Mouse (Mus musculus): Measurements from ENCODE around the gene Tpgs1. TPM values are rescaled to one million over a fixed set of nuclear protein-coding genes. Genes with fewer than 3 reads are reported as not detected.

Gene Tpgs1
- total and polyA plus RNA-seq, 3 experiments, result 23.5 to 48.0 TPM; not detected in 1

DNA sequence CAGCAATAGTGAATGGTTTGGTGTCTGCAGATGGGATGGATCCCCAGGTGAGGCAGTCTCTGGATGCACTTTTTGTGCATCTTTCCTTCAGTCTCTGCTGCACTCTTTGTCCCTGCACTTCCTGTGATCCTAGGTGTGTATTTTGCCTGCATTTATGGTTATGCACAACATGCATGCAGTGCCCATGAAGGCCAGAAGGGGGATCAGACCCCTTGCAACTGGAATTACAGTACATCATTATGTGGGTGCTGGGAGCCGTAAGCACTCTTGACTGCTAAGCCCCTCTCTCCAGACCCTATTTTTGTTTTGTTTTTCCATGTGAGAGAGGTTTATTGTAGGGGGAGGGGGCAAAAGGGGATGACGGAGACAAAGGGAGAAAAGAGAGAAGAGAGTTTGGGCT lies 8.9 kb upstream of the Tpgs1 start:
- DNase-seq (ENCODE audit: low read depth, low spot score), result peak; percentile 57
- TF ChIP-seq RAD21 (IDR thresholded peaks at IDR 0.05; ENCODE audit: low read depth, low read length), result peak; percentile 2
- TF ChIP-seq CTCF (IDR thresholded peaks at IDR 0.05 in 2 of 3, conservative IDR thresholded peaks at IDR 0.05 in 1 of 3; ENCODE audit: control insufficient read depth in 1 of 3, insufficient read depth in 1 of 3, low read depth in 2 of 3, low read length in 3 of 3, poor library complexity in 1 of 3, severe bottlenecking in 1 of 3), result peak; percentile 40 to 62 (median 60)
- TF ChIP-seq POLR2AphosphoS2 (IDR thresholded peaks at IDR 0.05; ENCODE audit: low read length), result no peak
- TF ChIP-seq SMC3 (IDR thresholded peaks at IDR 0.05; ENCODE audit: low read depth, low read length), result peak; percentile 26
- no peaks in the 10 kb centered on the region for H3K27me3 ChIP-seq (ENCODE audit: control insufficient read depth in 1 of 2, insufficient read depth in 2 of 2, low read length in 2 of 2)

DNA sequence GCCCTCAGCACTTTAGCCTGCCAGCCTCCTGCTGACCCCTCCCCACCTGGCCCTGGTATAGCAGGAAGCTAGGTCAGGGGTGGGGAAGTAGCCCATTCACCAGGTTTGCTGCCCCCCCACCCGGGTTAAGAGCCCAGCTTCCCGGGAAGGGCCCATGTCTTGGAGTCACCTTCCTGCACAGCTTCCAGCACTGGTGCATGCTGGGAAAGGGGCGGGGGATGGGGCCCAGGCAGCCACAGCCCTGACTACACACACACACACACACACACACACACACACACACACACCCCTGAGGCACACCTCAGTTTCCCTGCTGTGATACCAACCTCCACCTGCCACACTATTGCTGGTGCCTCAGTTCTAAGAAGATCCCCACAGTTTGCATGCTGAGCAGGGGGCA lies 7.3 kb upstream of the Tpgs1 start:
- TF ChIP-seq UBTF (IDR thresholded peaks at IDR 0.05; ENCODE audit: borderline replicate concordance, insufficient read depth, low read depth, low read length) (no peak), MEF2A (IDR thresholded peaks at IDR 0.05; ENCODE audit: extremely low read depth, insufficient replicate concordance, low read depth, low read length, poor library complexity, severe bottlenecking) (no peak), EP300 (IDR thresholded peaks at IDR 0.05; ENCODE audit: low read depth in 1 of 2, low read length in 2 of 2) (no peak), ZMIZ1 (IDR thresholded peaks at IDR 0.05; ENCODE audit: low read depth, low read length) (no peak), MAZ (IDR thresholded peaks at IDR 0.05; ENCODE audit: low read depth, low read length) (no peak), TAL1 (IDR thresholded peaks at IDR 0.05; ENCODE audit: low read length) (no peak), ZNF384 (IDR thresholded peaks at IDR 0.05; ENCODE audit: low read depth, low read length) (no peak), TBP (IDR thresholded peaks at IDR 0.05; ENCODE audit: low read depth, low read length) (no peak), MAX (IDR thresholded peaks at IDR 0.05; ENCODE audit: low read length) (no peak), TCF12 (IDR thresholded peaks at IDR 0.05; ENCODE audit: low read depth, low read length) (no peak), NRF1 (IDR thresholded peaks at IDR 0.05; ENCODE audit: insufficient read depth, low read depth, low read length, poor library complexity, severe bottlenecking) (no peak), GABPA (IDR thresholded peaks at IDR 0.05; ENCODE audit: low read depth, low read length) (no peak), POLR2AphosphoS2 (IDR thresholded peaks at IDR 0.05; ENCODE audit: low read length) (no peak)
- Histone ChIP-seq H3K79me2 (ENCODE audit: control insufficient read depth, insufficient read depth, low read length, poor library complexity) (no peaks in the 10 kb centered on the region), H3K27ac (ENCODE audit: control insufficient read depth, low read depth, low read length) (no peak overlapping the region), H3K4me1 (ENCODE audit: control insufficient read depth in 1 of 2, insufficient read depth in 2 of 2, low read length in 2 of 2) (no peaks in the 10 kb centered on the region), H3K4me3 (ENCODE audit: control insufficient read depth in 1 of 2, insufficient read depth in 1 of 2, low read depth in 2 of 2, low read length in 2 of 2) (no peak overlapping the region), H3K27me3 (ENCODE audit: control insufficient read depth in 1 of 2, insufficient read depth in 2 of 2, low read length in 2 of 2) (no peaks in the 10 kb centered on the region), H3K36me3 (ENCODE audit: control insufficient read depth in 1 of 2, insufficient read depth in 2 of 2, low read length in 2 of 2) (no peaks in the 10 kb centered on the region), H3K9me3 (replicated peaks; ENCODE audit: insufficient read depth, low read length) (no peaks in the 10 kb centered on the region), H3K9ac (ENCODE audit: control insufficient read depth, low read depth, low read length, poor library complexity, severe bottlenecking) (no peak overlapping the region)
- DNase-seq (ENCODE audit: low read depth, low spot score), result no peak

More for the DNA sequence above, 8.9 kb upstream of the Tpgs1 start:
- no peaks in the 10 kb centered on the region for H3K79me2 ChIP-seq (ENCODE audit: control insufficient read depth, insufficient read depth, low read length, poor library complexity)
- no peak overlapping the region for H3K9ac ChIP-seq (ENCODE audit: control insufficient read depth, low read depth, low read length, poor library complexity, severe bottlenecking)
- H3K27ac ChIP-seq (ENCODE audit: control insufficient read depth, low read depth, low read length), result no peak overlapping the region
- no peaks in the 10 kb centered on the region for H3K4me1 ChIP-seq (ENCODE audit: control insufficient read depth in 1 of 2, insufficient read depth in 2 of 2, low read length in 2 of 2)
- H3K4me3 ChIP-seq (ENCODE audit: control insufficient read depth in 1 of 2, insufficient read depth in 1 of 2, low read depth in 2 of 2, low read length in 2 of 2), result no peak overlapping the region
- no peaks in the 10 kb centered on the region for H3K36me3 ChIP-seq (ENCODE audit: control insufficient read depth in 1 of 2, insufficient read depth in 2 of 2, low read length in 2 of 2)
- H3K9me3 ChIP-seq (replicated peaks; ENCODE audit: insufficient read depth, low read length), result no peaks in the 10 kb centered on the region
